Mouse (Mus musculus) left cerebral cortex, adult 2 months (tissue): Measurements from ENCODE around the gene H2-DMa. TPM values are rescaled to one million over a fixed set of nuclear protein-coding genes. Genes with fewer than 3 reads are reported as not detected.

Experiments used
- DNase-seq, 2 experiments: peaks; one replicate each; pipeline ENCODE4 v3.0.0; 2021 to 2022; ENCODE audit warnings: low spot score in 2 of 2, mixed read lengths in 1 of 2; ENCODE audit errors: extremely low spot score in 1 of 2
- H3K27ac ChIP-seq: fragments of 200-600 bp; 2 replicates; pipeline ENCODE4 v1.8.1; 2022
- H3K4me3 ChIP-seq: fragments of 200-600 bp; 2 replicates; pipeline ENCODE4 v1.8.1; 2022
- CTCF ChIP-seq: fragments of 200-600 bp; IDR thresholded peaks from 2 replicates; pipeline ENCODE4 v1.8.1; 2022; ENCODE audit warnings: antibody characterized with exemption, mild to moderate bottlenecking, moderate library complexity
- intact Hi-C: fragments of 180-260 bp; cut with DNase I; formaldehyde crosslinking; loops from one replicate; pipeline ENCODE4 v1.15.1; 2025
- long read RNA-seq, 2 experiments: library from polyadenylated mRNA; stranded (forward); transcript quantifications; one replicate each; pipeline ENCODE4 v2.0.0; 2021; ENCODE audit warnings: borderline mapping rate in 2 of 2
- total RNA-seq, 2 experiments: library from RNA; stranded (reverse); gene quantifications; 2 replicates each; pipeline ENCODE4 v1.2.3; 2021

Gene H2-DMa
- total RNA-seq: 10 to 100 TPM; 23.3 to 28.2 TPM
- long read RNA-seq, experiment 1, transcript H2-DMa-205 (5 exons, 1,108 nt): major isoform, 9 of 15 reads
- long read RNA-seq, experiment 1, partial matches to known transcripts: 1 of 15 reads
- long read RNA-seq, experiment 1, other reads (novel, unspliced or antisense): 5 of 15 reads
- long read RNA-seq, experiment 2, transcript H2-DMa-205 (5 exons, 1,108 nt): major isoform, 7 of 13 reads
- long read RNA-seq, experiment 2, partial matches to known transcripts: 2 of 13 reads
- long read RNA-seq, experiment 2, other reads (novel, unspliced or antisense): 4 of 13 reads

DNA sequence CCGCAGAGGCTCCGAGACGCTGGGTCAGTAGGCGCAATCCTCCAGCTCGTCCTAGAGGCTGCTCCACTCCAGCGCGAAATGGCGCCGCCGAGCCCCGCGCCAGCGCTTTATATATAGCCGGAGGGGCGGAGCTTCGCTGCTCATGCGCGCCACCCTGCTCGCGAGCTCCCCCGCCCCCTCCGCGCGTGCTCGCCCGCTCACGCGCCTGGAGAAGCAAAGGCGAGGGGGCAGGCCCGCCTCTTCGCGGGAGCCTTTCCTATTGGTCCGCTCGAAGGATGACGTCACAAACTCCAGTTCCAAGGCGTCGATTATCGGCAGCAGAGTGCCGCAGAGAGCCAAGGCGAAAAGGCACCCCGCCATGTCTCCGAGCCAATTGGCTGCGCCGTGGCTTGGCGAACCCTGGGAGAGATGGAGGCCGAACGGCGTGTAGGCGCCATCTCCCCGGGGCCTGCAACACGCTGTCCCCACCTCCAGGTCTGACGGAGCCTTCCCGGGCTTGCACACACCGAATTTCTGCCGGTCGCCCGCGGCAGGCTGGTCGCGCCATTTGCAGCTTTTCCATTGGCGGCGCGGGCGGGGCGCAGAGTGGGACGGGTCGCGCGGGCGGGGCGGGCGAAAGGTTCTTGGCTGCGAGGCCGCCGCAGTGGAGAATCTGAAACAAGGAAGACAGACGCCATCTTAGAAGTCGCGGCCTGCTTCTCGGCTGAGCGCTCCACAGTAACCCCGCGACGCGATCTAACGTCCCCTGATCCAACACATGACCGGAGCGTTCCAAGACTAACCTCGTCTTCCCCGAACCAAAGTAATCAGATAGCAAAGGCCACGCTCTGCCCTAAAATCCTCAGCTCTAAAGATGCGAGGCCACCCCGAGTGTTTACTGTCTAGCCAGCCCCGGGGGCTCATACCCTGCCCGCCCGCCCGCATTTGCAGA, at the start of gene H2-DMa:
Gene H2-DMa, plus strand, starts transcription at position 293 of the 931 bp plus-strand sequence.
- TF ChIP-seq CTCF: no peak; the same call in 1 of the 2 replicates
- peak; percentile 99 for DNase-seq
- H3K27ac ChIP-seq: peak within 1 kb of the TSS; percentile 100
- intact Hi-C loops: loop anchor here (2.0 to 10.0 kb wide), 3 partner anchors 87 to 775 kb away; partner anchors contain the start of genes C2, Ehmt2 and Gpsm3
- H3K4me3 ChIP-seq: peak within 1 kb of the TSS; percentile 90

DNA sequence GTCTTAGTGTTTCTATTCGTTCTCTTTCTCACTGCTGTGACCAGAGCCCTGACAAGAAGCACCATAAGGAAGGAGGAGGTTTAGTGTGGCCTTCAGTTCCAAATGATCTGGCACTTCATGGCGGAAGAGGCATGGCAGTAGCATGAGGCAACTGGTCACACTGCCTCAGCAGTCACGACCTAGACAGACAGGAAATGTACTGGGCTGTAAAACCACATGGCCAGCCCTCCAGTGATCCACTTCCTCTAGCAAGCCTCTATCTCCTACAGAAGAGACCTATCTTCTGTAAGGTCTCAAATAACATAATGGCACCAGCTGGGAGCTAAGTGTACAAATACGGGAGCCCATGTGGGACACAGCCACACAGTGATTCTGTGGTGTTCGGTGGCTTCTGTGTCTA, 47.2 kb upstream of the H2-DMa start:
- DNase-seq: no peak
- Histone ChIP-seq H3K27ac (no peak overlapping the region), H3K4me3 (no peak overlapping the region)
- TF ChIP-seq CTCF: no peak
- intact Hi-C loops: loop anchor here (10.0 kb wide), 1 partner anchor 273 kb away; no protein-coding TSS in a partner anchor

DNA sequence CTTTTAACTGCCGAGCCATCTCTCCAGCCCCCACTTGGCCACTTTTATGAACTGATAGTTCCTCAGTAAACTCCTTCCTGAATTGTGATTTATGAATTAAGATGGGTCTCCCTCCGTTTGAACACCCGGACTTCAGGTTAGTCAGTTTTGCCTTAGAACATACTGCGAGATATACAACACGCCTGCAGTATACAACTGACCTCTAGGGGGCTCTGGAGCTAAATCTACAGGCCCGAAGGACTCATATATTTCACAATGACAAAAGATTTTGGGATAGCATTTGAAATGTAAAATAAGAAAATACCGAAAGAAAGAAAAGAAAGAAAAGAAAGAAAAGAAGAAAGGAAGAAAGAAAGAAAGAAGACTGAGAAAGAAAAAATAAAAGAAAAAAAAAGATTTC, 44.1 kb upstream of the H2-DMa start:
- intact Hi-C loops: loop anchor here (5.0 to 10.0 kb wide), 2 partner anchors 162 to 270 kb away; partner anchors contain the start of gene H2-Ob
- peak; percentile 43 to 65 for DNase-seq
- Histone ChIP-seq H3K4me3 (no peak overlapping the region), H3K27ac (no peak overlapping the region)
- peak; percentile 82 for TF ChIP-seq CTCF

GRCm38 (mm10) chr17:34077549-34077948, 41.8 kb upstream of the H2-DMa start:
- TF ChIP-seq CTCF: peak; percentile 82
- H3K27ac ChIP-seq: no peak overlapping the region
- intact Hi-C loops: loop anchor here (1.0 to 10.0 kb wide), 4 partner anchors 45 to 267 kb away; partner anchors contain the start of gene H2-Ob

GRCm38 (mm10) chr17:34078148-34078547, 41.2 kb upstream of the H2-DMa start:
- no peak for TF ChIP-seq CTCF
- Histone ChIP-seq H3K27ac (no peak overlapping the region), H3K4me3 (no peak overlapping the region)
- DNase-seq: no peak
- intact Hi-C loops: loop anchor here (5.0 to 10.0 kb wide), 2 partner anchors 159 to 267 kb away; partner anchors contain the start of gene H2-Ob

More at GRCm38 (mm10) chr17:34077549-34077948, 41.8 kb upstream of the H2-DMa start:
- DNase-seq: peak; percentile 60 to 65
- H3K4me3 ChIP-seq: no peak overlapping the region

DNA sequence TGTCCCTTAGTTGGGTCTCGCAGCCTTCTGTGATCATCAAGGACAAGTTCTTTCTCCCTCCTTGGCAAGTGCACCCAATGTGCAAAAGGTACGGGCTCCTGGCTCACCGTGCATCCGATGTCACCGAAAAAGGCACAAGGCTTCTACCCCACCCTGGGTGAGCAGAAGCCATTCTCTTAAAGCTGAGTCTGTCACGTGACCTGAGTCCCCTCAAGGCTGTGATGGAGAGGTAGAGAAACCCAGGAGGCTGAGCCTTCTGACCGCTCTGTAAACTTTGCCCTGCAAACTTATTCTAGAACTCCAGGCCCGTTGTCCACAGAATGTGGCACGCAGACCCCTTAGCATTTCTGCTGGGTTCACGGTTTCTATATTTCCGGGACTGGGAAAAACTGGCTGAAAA, 40.3 kb upstream of the H2-DMa start:
- Histone ChIP-seq H3K27ac (no peak overlapping the region), H3K4me3 (no peak overlapping the region)
- DNase-seq: no peak
- no peak for TF ChIP-seq CTCF
- intact Hi-C loops: loop anchor here (5.0 to 10.0 kb wide), 2 partner anchors 158 to 266 kb away; partner anchors contain the start of gene H2-Ob

DNA sequence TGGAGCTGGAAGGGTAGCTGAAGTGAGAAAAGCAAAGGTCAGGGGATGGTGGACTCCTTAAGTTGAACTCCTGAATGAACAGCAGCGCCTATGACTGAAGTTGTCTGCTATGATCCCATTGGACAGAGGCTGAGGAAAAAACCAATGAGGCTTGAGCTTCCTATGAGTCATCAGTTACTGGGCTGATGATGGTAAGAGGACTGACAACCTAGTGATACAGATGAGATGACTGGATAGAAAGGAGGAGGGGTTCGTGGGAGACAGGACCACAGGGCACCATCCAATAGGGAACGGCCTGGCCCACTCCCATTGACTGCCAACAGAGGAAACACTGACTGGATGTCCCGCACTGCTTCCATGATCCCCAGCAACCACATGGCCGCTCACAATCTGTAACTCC, 39.7 kb upstream of the H2-DMa start:
- intact Hi-C loops: loop anchor here (5.0 to 10.0 kb wide), 2 partner anchors 158 to 265 kb away; partner anchors contain the start of gene H2-Ob
- TF ChIP-seq CTCF: no peak
- H3K4me3 ChIP-seq: no peak overlapping the region
- DNase-seq: no peak
- no peak overlapping the region for H3K27ac ChIP-seq

DNA sequence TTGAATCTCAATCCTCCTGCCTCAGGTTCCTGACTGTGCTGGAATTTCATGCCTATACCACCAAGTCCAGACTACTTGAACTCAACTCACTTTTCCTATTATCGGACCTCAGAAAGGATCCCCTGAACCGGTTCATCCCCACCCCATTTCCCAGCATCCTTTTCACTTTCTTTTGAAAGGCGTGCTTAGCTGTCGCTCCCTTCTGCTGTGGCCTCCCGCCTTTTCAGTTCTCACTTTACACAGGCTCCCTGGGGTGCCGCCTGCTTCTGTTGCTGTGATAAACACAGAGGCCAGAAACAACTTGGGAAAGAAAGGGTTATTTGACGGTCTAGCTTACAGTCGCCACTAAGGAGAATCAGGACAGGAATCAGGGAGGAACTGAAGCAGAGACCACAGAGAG, 36.2 kb upstream of the H2-DMa start:
- no peak overlapping the region for H3K27ac ChIP-seq
- no peak overlapping the region for H3K4me3 ChIP-seq
- DNase-seq: no peak
- intact Hi-C loops: no loop called here
- no peak for TF ChIP-seq CTCF

- Histone ChIP-seq H3K27ac (no peak overlapping the region), H3K4me3 (no peak overlapping the region)
- TF ChIP-seq CTCF: no peak
- DNase-seq: no peak
- intact Hi-C loops: no loop called here
Observed at GRCm38 (mm10) chr17:34087386-34087785, 32.0 kb upstream of the H2-DMa start.

DNA sequence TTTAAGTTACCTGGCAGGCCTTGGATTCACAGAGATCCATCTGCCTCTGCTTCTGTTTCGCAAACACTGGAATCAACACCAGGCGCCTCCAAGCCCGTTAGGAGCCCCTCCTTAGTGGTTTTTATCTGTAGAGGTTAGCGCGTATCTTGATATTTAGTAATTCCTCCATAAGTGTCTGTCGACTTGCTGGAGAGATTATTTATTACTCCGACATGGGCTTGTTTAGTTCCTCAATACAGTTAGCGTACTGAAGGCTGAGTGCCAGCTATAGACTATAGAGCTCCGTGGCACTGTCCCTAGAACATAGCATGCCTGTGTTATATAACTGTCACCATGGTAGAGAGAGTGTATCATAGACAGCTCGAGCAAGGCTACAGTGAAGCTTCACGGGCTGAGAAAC, 31.2 kb upstream of the H2-DMa start:
- Histone ChIP-seq H3K4me3 (no peak overlapping the region), H3K27ac (no peak overlapping the region)
- intact Hi-C loops: no loop called here
- no peak for DNase-seq
- TF ChIP-seq CTCF: no peak

GRCm38 (mm10) chr17:34090923-34091322, 28.4 kb upstream of the H2-DMa start:
- H3K4me3 ChIP-seq: no peak overlapping the region
- no peak for DNase-seq
- intact Hi-C loops: no loop called here
- TF ChIP-seq CTCF: peak; percentile 38
- H3K27ac ChIP-seq: no peak overlapping the region
